Mouse (Mus musculus) heart, embryonic 16.5 days (tissue): Measurements from ENCODE around the gene Llph. TPM values are rescaled to one million over a fixed set of nuclear protein-coding genes. Genes with fewer than 3 reads are reported as not detected.

Experiments
- ATAC-seq: fragments of 200-750 bp; cut with Nextera tagmentation; replicated peaks from 2 replicates; pipeline ENCODE4 v1.8.0; 2017; ENCODE audit warnings: moderate number of reproducible peaks; ENCODE audit not compliant: insufficient read depth, low FRiP score; ENCODE audit errors: extremely low read depth
- H3K27ac ChIP-seq: fragments of 300-500 bp; sonication (generic); 2 replicates; pipeline ENCODE4 v1.5.1; 2014; ENCODE audit warnings: mild to moderate bottlenecking, low read length, control low read depth, moderate library complexity
- H3K27me3 ChIP-seq: fragments of 300-500 bp; sonication (generic); 2 replicates; pipeline ENCODE4 v1.6.1; 2014; ENCODE audit warnings: low read length, mixed read lengths; ENCODE audit not compliant: control insufficient read depth, insufficient read depth
- H3K36me3 ChIP-seq: fragments of 300-500 bp; sonication (generic); 2 replicates; pipeline ENCODE4 v1.6.1; 2014; ENCODE audit not compliant: control insufficient read depth, insufficient read depth
- H3K4me1 ChIP-seq: fragments of 300-500 bp; sonication (generic); 2 replicates; pipeline ENCODE4 v1.6.1; 2014; ENCODE audit warnings: low read length, mixed read lengths; ENCODE audit not compliant: control insufficient read depth, insufficient read depth
- H3K4me2 ChIP-seq: fragments of 300-500 bp; sonication (generic); 2 replicates; pipeline ENCODE4 v1.6.1; 2014; ENCODE audit warnings: low read depth, mild to moderate bottlenecking, control low read depth, low read length
- H3K4me3 ChIP-seq: fragments of 300-500 bp; sonication (generic); 2 replicates; pipeline ENCODE4 v1.5.1; 2014; ENCODE audit warnings: mild to moderate bottlenecking, control low read depth, low read length
- H3K9ac ChIP-seq: fragments of 300-500 bp; sonication (generic); 2 replicates; pipeline ENCODE4 v1.6.1; 2014; ENCODE audit warnings: low read length, control low read depth
- H3K9me3 ChIP-seq: fragments of 300-500 bp; sonication (generic); replicated peaks from 2 replicates; pipeline ENCODE4 v1.6.1; 2016; ENCODE audit warnings: low read length; ENCODE audit not compliant: control insufficient read depth
- WGBS: fragments of 180-500 bp; shearing (Covaris S2); extraction: QIAGEN DNeasy Blood & Tissue Kit; methylation state at CpG from one replicate; pipeline ENCODE4 v1.1.7; 2014; 5-methylcytosine and 5-hydroxymethylcytosine counted together
- polyA plus RNA-seq: library from polyadenylated mRNA; unstranded; fragments of >200 nt; fragmentation: Nextera tagmentation; extraction: Ambion mirVana; gene quantifications from 2 replicates; pipeline ENCODE4 v1.2.1, GENCODE M21; 2015

Gene Llph
- polyA plus RNA-seq, result 25.4 and 25.5 TPM in 2 replicates

- peak; percentile 93 for ATAC-seq
- Histone ChIP-seq H3K27me3 (no peaks in the 10 kb centered on the region), H3K27ac (peak within 1 kb of the TSS; percentile 62), H3K4me2 (peak within 1 kb of the TSS; percentile 93), H3K4me3 (peak within 1 kb of the TSS; percentile 100), H3K9ac (peak within 1 kb of the TSS; percentile 98), H3K36me3 (peaks cover 24% of the 10 kb centered on the region; the same call in 1 of the 2 replicates), H3K4me1 (0 out of 2 replicates have a peak, but pooled peaks cover 4% of the 10 kb centered on the region), H3K9me3 (no peaks in the 10 kb centered on the region)
- under 1% methylated on average over 57 of the region's 57 CpGs for WGBS
These were observed at the start of gene Llph for GRCm38 (mm10) chr10:120226871-120227661. Llph (plus strand) TSS chr10:120227070.

GRCm38 (mm10) chr10:120182887-120183286, 44.0 kb upstream of the Llph start:
- H3K4me1 ChIP-seq, result no peaks in the 10 kb centered on the region
- H3K27ac ChIP-seq, result no peak overlapping the region
- H3K9me3 ChIP-seq, result peaks cover 5% of the 10 kb centered on the region; the same call in 1 of the 2 replicates
- H3K4me3 ChIP-seq, result no peak overlapping the region
- H3K9ac ChIP-seq, result no peak overlapping the region
- H3K4me2 ChIP-seq, result no peak overlapping the region
- 79% methylated on average over 1 of the region's 1 CpGs for WGBS
- H3K36me3 ChIP-seq, result no peaks in the 10 kb centered on the region
- ATAC-seq, result no peak
- H3K27me3 ChIP-seq, result no peaks in the 10 kb centered on the region

GRCm38 (mm10) chr10:120183342-120183741, 43.5 kb upstream of the Llph start:
- H3K9me3 ChIP-seq, result peaks cover 5% of the 10 kb centered on the region; the same call in 1 of the 2 replicates
- H3K9ac ChIP-seq, result no peak overlapping the region
- no peaks in the 10 kb centered on the region for H3K27me3 ChIP-seq
- 73% methylated on average over 2 of the region's 2 CpGs for WGBS
- H3K4me2 ChIP-seq, result no peak overlapping the region
- no peak for ATAC-seq
- no peaks in the 10 kb centered on the region for H3K36me3 ChIP-seq
- H3K4me1 ChIP-seq, result no peaks in the 10 kb centered on the region
- no peak overlapping the region for H3K4me3 ChIP-seq
- H3K27ac ChIP-seq, result no peak overlapping the region

- no peak overlapping the region for H3K4me3 ChIP-seq
- H3K4me2 ChIP-seq, result no peak overlapping the region
- no peaks in the 10 kb centered on the region for H3K36me3 ChIP-seq
- H3K9ac ChIP-seq, result no peak overlapping the region
- 51% methylated on average over 2 of the region's 2 CpGs for WGBS
- H3K27me3 ChIP-seq, result no peaks in the 10 kb centered on the region
- peaks cover 2% of the 10 kb centered on the region; the same call in 1 of the 2 replicates for H3K9me3 ChIP-seq
- H3K27ac ChIP-seq, result no peak overlapping the region
- no peak for ATAC-seq
- no peaks in the 10 kb centered on the region for H3K4me1 ChIP-seq
These were observed 38.4 kb upstream of the Llph start for GRCm38 (mm10) chr10:120188513-120188912.

GRCm38 (mm10) chr10:120189276-120189675, 37.6 kb upstream of the Llph start:
- 0 out of 2 replicates have a peak overlapping the region, but pooled peaks have one; percentile 7 for H3K27ac ChIP-seq
- no peaks in the 10 kb centered on the region for H3K4me1 ChIP-seq
- H3K36me3 ChIP-seq, result no peaks in the 10 kb centered on the region
- H3K9me3 ChIP-seq, result peaks cover 2% of the 10 kb centered on the region; the same call in 1 of the 2 replicates
- H3K9ac ChIP-seq, result no peak overlapping the region
- no peaks in the 10 kb centered on the region for H3K27me3 ChIP-seq
- WGBS, result 59% methylated on average over 11 of the region's 11 CpGs
- no peak overlapping the region for H3K4me2 ChIP-seq
- H3K4me3 ChIP-seq, result no peak overlapping the region
- no peak for ATAC-seq

- no peak for ATAC-seq
- Histone ChIP-seq H3K27ac (0 out of 2 replicates have a peak overlapping the region, but pooled peaks have one; percentile 7), H3K9me3 (peaks cover 2% of the 10 kb centered on the region; the same call in 1 of the 2 replicates), H3K4me3 (no peak overlapping the region), H3K9ac (no peak overlapping the region), H3K4me2 (no peak overlapping the region), H3K36me3 (no peaks in the 10 kb centered on the region), H3K4me1 (no peaks in the 10 kb centered on the region), H3K27me3 (no peaks in the 10 kb centered on the region)
- 33% methylated on average over 6 of the region's 6 CpGs for WGBS
These were observed 37.1 kb upstream of the Llph start for GRCm38 (mm10) chr10:120189782-120190181.

GRCm38 (mm10) chr10:120191165-120191564, 35.7 kb upstream of the Llph start:
- Histone ChIP-seq H3K27ac (no peak overlapping the region), H3K36me3 (no peaks in the 10 kb centered on the region), H3K9me3 (peaks cover under 1% of the 10 kb centered on the region; the same call in 1 of the 2 replicates), H3K4me3 (no peak overlapping the region), H3K4me1 (no peaks in the 10 kb centered on the region), H3K27me3 (no peaks in the 10 kb centered on the region), H3K4me2 (no peak overlapping the region), H3K9ac (no peak overlapping the region)
- WGBS, result 82% methylated on average over 6 of the region's 6 CpGs
- no peak for ATAC-seq

- no peaks in the 10 kb centered on the region for H3K9me3 ChIP-seq
- no peak for ATAC-seq
- H3K27ac ChIP-seq, result no peak overlapping the region
- no peak overlapping the region for H3K4me2 ChIP-seq
- H3K36me3 ChIP-seq, result no peaks in the 10 kb centered on the region
- 84% methylated on average over 4 of the region's 4 CpGs for WGBS
- no peak overlapping the region for H3K9ac ChIP-seq
- H3K4me3 ChIP-seq, result no peak overlapping the region
- H3K27me3 ChIP-seq, result no peaks in the 10 kb centered on the region
- no peaks in the 10 kb centered on the region for H3K4me1 ChIP-seq
These were observed 34.6 kb upstream of the Llph start for GRCm38 (mm10) chr10:120192278-120192677.

GRCm38 (mm10) chr10:120193255-120193654, 33.6 kb upstream of the Llph start:
- H3K9me3 ChIP-seq, result no peaks in the 10 kb centered on the region
- H3K36me3 ChIP-seq, result no peaks in the 10 kb centered on the region
- H3K27me3 ChIP-seq, result no peaks in the 10 kb centered on the region
- no peak for ATAC-seq
- 84% methylated on average over 8 of the region's 8 CpGs for WGBS
- H3K4me2 ChIP-seq, result no peak overlapping the region
- no peak overlapping the region for H3K4me3 ChIP-seq
- H3K4me1 ChIP-seq, result no peaks in the 10 kb centered on the region
- no peak overlapping the region for H3K9ac ChIP-seq
- no peak overlapping the region for H3K27ac ChIP-seq
